Comparison of ENCODE assay signal across 1 mouse cellular context in the genomic region with DNA sequence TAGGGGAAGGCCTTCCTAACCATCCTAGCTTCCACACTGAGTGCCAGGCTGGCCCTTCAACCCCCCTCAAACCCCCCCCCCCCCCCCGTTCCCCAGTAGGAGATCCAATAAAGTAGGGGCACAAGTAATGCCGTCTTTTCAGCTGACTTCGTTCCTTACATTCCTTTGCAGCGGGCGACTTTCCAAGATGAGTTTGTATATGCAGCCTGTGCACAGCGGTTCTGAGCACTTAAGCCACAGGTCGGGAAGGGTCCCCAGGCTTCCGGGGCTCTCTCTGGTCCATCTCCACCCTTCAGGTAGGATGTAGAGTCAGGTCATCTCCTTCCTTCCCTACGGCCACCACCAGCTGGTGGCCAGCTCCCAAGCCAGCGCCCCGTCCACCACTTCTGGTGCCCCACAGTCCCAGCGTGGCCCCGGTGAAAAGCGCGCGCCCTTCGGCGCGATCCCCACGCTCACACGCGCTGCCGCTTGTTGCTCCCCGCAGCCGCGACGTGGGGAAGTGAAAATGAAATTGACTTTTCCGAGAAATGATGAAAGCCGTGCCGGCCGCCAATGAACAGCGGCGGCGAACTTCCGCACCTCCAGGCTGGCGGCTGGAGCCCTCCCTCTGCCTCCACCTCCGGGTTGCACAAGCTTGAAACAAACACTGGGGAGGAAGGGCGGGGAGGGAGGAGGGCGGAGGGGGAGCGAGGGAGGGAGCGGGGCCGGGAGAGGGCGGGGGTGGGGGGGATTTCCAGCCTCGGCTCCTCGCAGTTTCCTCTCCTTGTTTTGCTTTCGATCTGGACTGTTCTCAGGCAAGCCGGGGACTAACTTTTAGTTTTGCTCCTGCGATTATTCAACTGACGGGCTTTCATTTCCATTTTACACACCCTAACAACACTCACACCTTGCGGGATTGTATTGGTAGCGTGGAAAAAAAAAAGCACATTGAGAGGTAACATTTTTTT.
TF ChIP-seq lines count a peak whose summit lies in the region.

Gene Irf2, plus strand, starts transcription at position 730 of the 947 bp plus-strand sequence.

TF ChIP-seq in CH12.LX, 34 proteins besides CTCF, POLR2A, EP300 and RAD21 (continued from another document):
- TF ChIP-seq E2F4 (IDR thresholded peaks at IDR 0.05; ENCODE audit: insufficient replicate concordance, low read depth, low read length): no peak
- no peak for TF ChIP-seq JUND (conservative IDR thresholded peaks at IDR 0.05; ENCODE audit: low read depth, low read length)
- peak; percentile 94; the same call in 1 of the 2 replicates for TF ChIP-seq IRF4 (IDR thresholded peaks at IDR 0.05; ENCODE audit: low read depth, low read length)
- TF ChIP-seq CHD2 (IDR thresholded peaks at IDR 0.05; ENCODE audit: low read length): peak; percentile 70
- TF ChIP-seq MAZ (IDR thresholded peaks at IDR 0.05; ENCODE audit: low read depth, low read length): peak; percentile 98
- TF ChIP-seq NRF1 (IDR thresholded peaks at IDR 0.05; ENCODE audit: low read depth, low read length): no peak
- peak; percentile 60; the same call in 1 of the 2 replicates for TF ChIP-seq KAT2A (IDR thresholded peaks at IDR 0.05; ENCODE audit: insufficient replicate concordance, low read length)
- peak; percentile 81 for TF ChIP-seq MEF2A (IDR thresholded peaks at IDR 0.05; ENCODE audit: borderline replicate concordance, low read depth, low read length)
- TF ChIP-seq SIN3A (IDR thresholded peaks at IDR 0.05; ENCODE audit: low read length): peak; percentile 89
- TF ChIP-seq RCOR1 (conservative IDR thresholded peaks at IDR 0.05; ENCODE audit: low read depth, low read length): no peak; the same call in 1 of the 2 replicates
- TF ChIP-seq JUN (IDR thresholded peaks at IDR 0.05; ENCODE audit: insufficient read depth, low read depth, low read length): no peak
- peak; percentile 89 for TF ChIP-seq ETS1 (conservative IDR thresholded peaks at IDR 0.05; ENCODE audit: low read depth, low read length)
- peak; percentile 94 for TF ChIP-seq MXI1 (IDR thresholded peaks at IDR 0.05; ENCODE audit: low read depth, low read length)
- TF ChIP-seq TCF12 (IDR thresholded peaks at IDR 0.05; ENCODE audit: low read depth, low read length): peak; percentile 86
- peak; percentile 89 for TF ChIP-seq ZNF384 (IDR thresholded peaks at IDR 0.05; ENCODE audit: low read depth, low read length)
- TF ChIP-seq USF1 (IDR thresholded peaks at IDR 0.05; ENCODE audit: low read depth, low read length): no peak
- TF ChIP-seq ZMIZ1 (IDR thresholded peaks at IDR 0.05; ENCODE audit: low read depth, low read length): peak; percentile 91
- TF ChIP-seq BHLHE40 (IDR thresholded peaks at IDR 0.05; ENCODE audit: low read depth, low read length): peak; percentile 57; the same call in 1 of the 2 replicates
- TF ChIP-seq NELFE (IDR thresholded peaks at IDR 0.05; ENCODE audit: low read depth, low read length): peak; percentile 90
- no peak for TF ChIP-seq USF2 (conservative IDR thresholded peaks at IDR 0.05; ENCODE audit: low read depth, low read length)
- peak; percentile 13; the same call in 1 of the 2 replicates for TF ChIP-seq SMC3 (IDR thresholded peaks at IDR 0.05; ENCODE audit: low read depth, low read length)
TF ChIP-seq in CH12.LX: peak in this region for 20.
